Mouse (Mus musculus): Measurements from ENCODE around the gene Atcay. TPM values are rescaled to one million over a fixed set of nuclear protein-coding genes. Genes with fewer than 3 reads are reported as not detected.
A peak's percentile ranks its signal among the peaks of the same experiment; 100 is the strongest.

Atcay gene
- polyA plus RNA-seq (2012) = not detected in 2 replicates

- Histone ChIP-seq H3K4me1 (ENCODE audit: control insufficient read depth) (peaks cover 21% of the 10 kb centered on the region), H3K27me3 (ENCODE audit: control insufficient read depth) (peaks cover 54% of the 10 kb centered on the region), H3K4me3 (replicated peaks) (no peak within 1 kb of the TSS), H3K9me3 (ENCODE audit: control insufficient read depth, low read length) (0 out of 2 replicates have a peak, but pooled peaks cover 2% of the 10 kb centered on the region), H3K36me3 (ENCODE audit: control insufficient read depth) (no peaks in the 10 kb centered on the region)
- TF ChIP-seq GATA1 (IDR thresholded peaks at IDR 0.05; ENCODE audit: low read length) (no peak), TAL1 (IDR thresholded peaks at IDR 0.05; ENCODE audit: low read length) (no peak)
Observed at GRCm38 (mm10) chr10:81230438-81231332, at the start of gene Atcay. TSS of gene Atcay (minus strand) at chr10:81230833.

- Histone ChIP-seq H3K36me3 (ENCODE audit: control insufficient read depth) (no peaks in the 10 kb centered on the region), H3K27me3 (ENCODE audit: control insufficient read depth) (peaks cover 58% of the 10 kb centered on the region), H3K4me1 (ENCODE audit: control insufficient read depth) (peaks cover 5% of the 10 kb centered on the region), H3K4me3 (replicated peaks) (no peak overlapping the region), H3K9me3 (ENCODE audit: control insufficient read depth, low read length) (no peaks in the 10 kb centered on the region; the same call in 1 of the 2 replicates)
- TF ChIP-seq TAL1 (IDR thresholded peaks at IDR 0.05; ENCODE audit: low read length) (no peak), GATA1 (IDR thresholded peaks at IDR 0.05; ENCODE audit: low read length) (no peak)
Observed at GRCm38 (mm10) chr10:81279496-81279895, 48.9 kb upstream of the Atcay start.

GRCm38 (mm10) chr10:81277676-81278075, 47.0 kb upstream of the Atcay start:
- H3K9me3 ChIP-seq (ENCODE audit: control insufficient read depth, low read length) = no peaks in the 10 kb centered on the region; the same call in 1 of the 2 replicates
- no peak overlapping the region for H3K4me3 ChIP-seq (replicated peaks)
- H3K36me3 ChIP-seq (ENCODE audit: control insufficient read depth) = peaks cover 11% of the 10 kb centered on the region
- peaks cover 5% of the 10 kb centered on the region for H3K4me1 ChIP-seq (ENCODE audit: control insufficient read depth)
- H3K27me3 ChIP-seq (ENCODE audit: control insufficient read depth) = peaks cover 40% of the 10 kb centered on the region
- TF ChIP-seq TAL1 (IDR thresholded peaks at IDR 0.05; ENCODE audit: low read length) (no peak), GATA1 (IDR thresholded peaks at IDR 0.05; ENCODE audit: low read length) (no peak)

- no peak for TF ChIP-seq TAL1 (IDR thresholded peaks at IDR 0.05; ENCODE audit: low read length)
- no peak for TF ChIP-seq GATA1 (IDR thresholded peaks at IDR 0.05; ENCODE audit: low read length)
- Histone ChIP-seq H3K27me3 (ENCODE audit: control insufficient read depth) (peaks cover 8% of the 10 kb centered on the region), H3K9me3 (ENCODE audit: control insufficient read depth, low read length) (no peaks in the 10 kb centered on the region), H3K36me3 (ENCODE audit: control insufficient read depth) (peaks cover 36% of the 10 kb centered on the region), H3K4me1 (ENCODE audit: control insufficient read depth) (peaks cover 5% of the 10 kb centered on the region), H3K4me3 (replicated peaks) (no peak overlapping the region)
Observed at GRCm38 (mm10) chr10:81273842-81274241, 43.2 kb upstream of the Atcay start.

- Histone ChIP-seq H3K9me3 (ENCODE audit: control insufficient read depth, low read length) (no peaks in the 10 kb centered on the region), H3K36me3 (ENCODE audit: control insufficient read depth) (peaks cover 36% of the 10 kb centered on the region), H3K4me3 (replicated peaks) (no peak overlapping the region), H3K4me1 (ENCODE audit: control insufficient read depth) (peaks cover 20% of the 10 kb centered on the region), H3K27me3 (ENCODE audit: control insufficient read depth) (no peaks in the 10 kb centered on the region)
- TF ChIP-seq TAL1 (IDR thresholded peaks at IDR 0.05; ENCODE audit: low read length) = no peak
- no peak for TF ChIP-seq GATA1 (IDR thresholded peaks at IDR 0.05; ENCODE audit: low read length)
Observed at GRCm38 (mm10) chr10:81272356-81272755, 41.7 kb upstream of the Atcay start.

GRCm38 (mm10) chr10:81268643-81269412, 38.2 kb upstream of the Atcay start:
- peak overlapping the region; percentile 74 for H3K4me3 ChIP-seq (replicated peaks)
- no peaks in the 10 kb centered on the region for H3K27me3 ChIP-seq (ENCODE audit: control insufficient read depth)
- peaks cover 50% of the 10 kb centered on the region for H3K4me1 ChIP-seq (ENCODE audit: control insufficient read depth)
- TF ChIP-seq GATA1 (IDR thresholded peaks at IDR 0.05; ENCODE audit: low read length) = no peak
- TF ChIP-seq TAL1 (IDR thresholded peaks at IDR 0.05; ENCODE audit: low read length) = no peak
- H3K36me3 ChIP-seq (ENCODE audit: control insufficient read depth) = peaks cover 56% of the 10 kb centered on the region
- H3K9me3 ChIP-seq (ENCODE audit: control insufficient read depth, low read length) = no peaks in the 10 kb centered on the region

- Histone ChIP-seq H3K9me3 (ENCODE audit: control insufficient read depth, low read length) (no peaks in the 10 kb centered on the region), H3K36me3 (ENCODE audit: control insufficient read depth) (peaks cover 56% of the 10 kb centered on the region), H3K27me3 (ENCODE audit: control insufficient read depth) (no peaks in the 10 kb centered on the region), H3K4me3 (replicated peaks) (peak overlapping the region; percentile 74), H3K4me1 (ENCODE audit: control insufficient read depth) (peaks cover 50% of the 10 kb centered on the region)
- TF ChIP-seq TAL1 (IDR thresholded peaks at IDR 0.05; ENCODE audit: low read length) = no peak
Observed at GRCm38 (mm10) chr10:81268056-81268455, 37.4 kb upstream of the Atcay start.

- Histone ChIP-seq H3K36me3 (ENCODE audit: control insufficient read depth) (peaks cover 48% of the 10 kb centered on the region), H3K4me1 (ENCODE audit: control insufficient read depth) (peaks cover 50% of the 10 kb centered on the region), H3K9me3 (ENCODE audit: control insufficient read depth, low read length) (no peaks in the 10 kb centered on the region), H3K27me3 (ENCODE audit: control insufficient read depth) (no peaks in the 10 kb centered on the region), H3K4me3 (replicated peaks) (peak within 1 kb of the TSS; percentile 76)
- no peak for TF ChIP-seq GATA1 (IDR thresholded peaks at IDR 0.05; ENCODE audit: low read length)
Observed at GRCm38 (mm10) chr10:81266211-81267105, 35.8 kb upstream of the Atcay start, which contains the start of the genes Mrpl54 and Apba3. TSS of gene Mrpl54 (minus strand) at chr10:81266934. TSS of gene Apba3 (plus strand) at chr10:81266960.

Data from erythroblast, embryonic 14.5 days (primary cell).